Mouse (Mus musculus) testis, adult 2 months (tissue): ENCODE results near the gene Crct1.

Experiments
- CTCF ChIP-seq: fragments of 200-500 bp; IDR thresholded peaks from 2 replicates; pipeline ENCODE4 v1.5.1; 2012; ENCODE audit warnings: low read depth, mild to moderate bottlenecking, inconsistent platforms, low read length, moderate library complexity; ENCODE audit not compliant: control insufficient read depth, insufficient read depth, insufficient replicate concordance
- POLR2A ChIP-seq: fragments of 200-500 bp; IDR thresholded peaks from 2 replicates; pipeline ENCODE4 v1.6.1; 2012; ENCODE audit warnings: low read depth, mild to moderate bottlenecking, inconsistent platforms, low read length, moderate library complexity; ENCODE audit not compliant: control insufficient read depth

- peak; percentile 9; the same call in 1 of the 2 replicates for TF ChIP-seq CTCF
- no peak for TF ChIP-seq POLR2A
These were observed 16.0 kb upstream of the Crct1 start for GRCm38 (mm10) chr3:93031450-93031849.
